Mouse (Mus musculus) CH12.LX (cell line): ENCODE measurements around the gene Adap1. TPM values are rescaled to one million over a fixed set of nuclear protein-coding genes. Genes with fewer than 3 reads are reported as not detected.

ENCODE experiments used
- DNase-seq: peaks from one replicate; pipeline ENCODE4 v3.0.0-alpha.2; 2013; ENCODE audit errors: extremely low read depth
- H3K27ac ChIP-seq: 2 replicates; pipeline ENCODE4 v1.5.1; 2012; ENCODE audit warnings: low read depth, mild to moderate bottlenecking, control low read depth, moderate library complexity; ENCODE audit not compliant: insufficient read depth
- H3K27me3 ChIP-seq: replicated peaks from 2 replicates; pipeline ENCODE3; 2012; ENCODE audit warnings: inconsistent platforms
- H3K36me3 ChIP-seq, 2 experiments: replicated peaks in 1 of 2; 2 replicates each; pipeline versions ENCODE3 to v1.6.1; 2012; ENCODE audit warnings: inconsistent platforms in 1 of 2, low read length in 1 of 2, mild to moderate bottlenecking in 1 of 2, mixed read lengths in 1 of 2, moderate library complexity in 1 of 2; ENCODE audit not compliant: control insufficient read depth in 1 of 2, insufficient read depth in 1 of 2
- H3K4me1 ChIP-seq, 2 experiments: 2 replicates each; pipeline ENCODE4 v1.6.1; 2012; ENCODE audit warnings: inconsistent platforms in 1 of 2, moderate library complexity in 1 of 2; ENCODE audit not compliant: insufficient read depth in 2 of 2, control insufficient read depth in 1 of 2
- H3K4me2 ChIP-seq: 2 replicates; pipeline ENCODE4 v1.6.1; 2012; ENCODE audit warnings: low read depth, mild to moderate bottlenecking, control low read depth; ENCODE audit not compliant: poor library complexity, insufficient read depth, severe bottlenecking
- H3K4me3 ChIP-seq, 3 experiments: fragments of 150-350 bp in 1 of 3; sonication (generic) in 1 of 3; replicated peaks in 1 of 3; 2 replicates each; pipeline versions ENCODE3 to v1.5.1; 2011 to 2012; ENCODE audit warnings: low read depth in 2 of 3, low read length in 2 of 3, mild to moderate bottlenecking in 2 of 3, moderate library complexity in 2 of 3, control low read depth in 1 of 3, improper control_type of control experiment in 1 of 3, inconsistent platforms in 1 of 3, mixed read lengths in 1 of 3; ENCODE audit not compliant: poor library complexity in 1 of 3
- H3K79me2 ChIP-seq: replicated peaks from 2 replicates; pipeline ENCODE4 v1.6.1; 2012; ENCODE audit warnings: mild to moderate bottlenecking, moderate library complexity; ENCODE audit not compliant: control insufficient read depth, poor library complexity, insufficient read depth, severe bottlenecking; ENCODE audit errors: extremely low read depth
- H3K9ac ChIP-seq: 2 replicates; pipeline ENCODE4 v1.6.1; 2012; ENCODE audit warnings: low read depth, mild to moderate bottlenecking, control low read depth, moderate library complexity; ENCODE audit not compliant: insufficient read depth
- H3K9me3 ChIP-seq: replicated peaks from 2 replicates; pipeline ENCODE3; 2012; ENCODE audit warnings: low read length, inconsistent platforms, mixed read lengths
- BHLHE40 ChIP-seq: IDR thresholded peaks from 2 replicates; pipeline ENCODE4 v1.6.1; 2011; ENCODE audit warnings: mild to moderate bottlenecking, low read depth, low read length, improper control_type of control experiment
- CHD2 ChIP-seq: IDR thresholded peaks from 2 replicates; pipeline ENCODE4 v1.6.1; 2011; ENCODE audit warnings: low read length, improper control_type of control experiment
- CTCF ChIP-seq, 2 experiments: IDR thresholded peaks in 1 of 2; conservative IDR thresholded peaks in 1 of 2; 2 replicates each; pipeline ENCODE4 v1.5.1; 2011 to 2012; ENCODE audit warnings: low read depth in 2 of 2, low read length in 2 of 2, improper control_type of control experiment in 1 of 2, inconsistent platforms in 1 of 2, mild to moderate bottlenecking in 1 of 2, moderate library complexity in 1 of 2
- ELF1 ChIP-seq: IDR thresholded peaks from 2 replicates; pipeline ENCODE4 v1.6.1; 2014; ENCODE audit warnings: low read depth, mild to moderate bottlenecking, inconsistent platforms, low read length, improper control_type of control experiment
- EP300 ChIP-seq: IDR thresholded peaks from 2 replicates; pipeline ENCODE4 v1.6.1; 2011; ENCODE audit warnings: low read length, improper control_type of control experiment
- ETS1 ChIP-seq: conservative IDR thresholded peaks from 2 replicates; pipeline ENCODE4 v1.6.1; 2012; ENCODE audit warnings: low read depth, mild to moderate bottlenecking, inconsistent platforms, low read length, improper control_type of control experiment, moderate library complexity
- GABPA ChIP-seq: IDR thresholded peaks from 2 replicates; pipeline ENCODE4 v1.6.1; 2012; ENCODE audit warnings: low read depth, low read length, improper control_type of control experiment, inconsistent platforms; ENCODE audit not compliant: insufficient replicate concordance
- IRF4 ChIP-seq: IDR thresholded peaks from 2 replicates; pipeline ENCODE4 v1.6.1; 2014; ENCODE audit warnings: low read depth, mild to moderate bottlenecking, inconsistent platforms, low read length, improper control_type of control experiment
- JUND ChIP-seq: conservative IDR thresholded peaks from 2 replicates; pipeline ENCODE4 v1.6.1; 2011; ENCODE audit warnings: low read depth, low read length, improper control_type of control experiment
- KAT2A ChIP-seq: IDR thresholded peaks from 2 replicates; pipeline ENCODE4 v1.6.1; 2012; ENCODE audit warnings: low read length, improper control_type of control experiment, inconsistent platforms; ENCODE audit not compliant: insufficient replicate concordance
- MAX ChIP-seq: IDR thresholded peaks from 2 replicates; pipeline ENCODE4 v1.6.1; 2011; ENCODE audit warnings: low read length, improper control_type of control experiment
- MEF2A ChIP-seq: IDR thresholded peaks from 2 replicates; pipeline ENCODE4 v1.6.1; 2014; ENCODE audit warnings: low read depth, mild to moderate bottlenecking, inconsistent platforms, low read length, improper control_type of control experiment, borderline replicate concordance
- MXI1 ChIP-seq: IDR thresholded peaks from 2 replicates; pipeline ENCODE4 v1.6.1; 2011; ENCODE audit warnings: mild to moderate bottlenecking, low read depth, low read length, improper control_type of control experiment
- RAD21 ChIP-seq: IDR thresholded peaks from 2 replicates; pipeline ENCODE4 v1.6.1; 2011; ENCODE audit warnings: low read depth, mild to moderate bottlenecking, low read length, improper control_type of control experiment, moderate library complexity
- RCOR1 ChIP-seq: conservative IDR thresholded peaks from 2 replicates; pipeline ENCODE4 v1.6.1; 2012; ENCODE audit warnings: low read depth, mild to moderate bottlenecking, inconsistent platforms, low read length, improper control_type of control experiment
- SIN3A ChIP-seq: IDR thresholded peaks from 2 replicates; pipeline ENCODE4 v1.6.1; 2012; ENCODE audit warnings: low read length, improper control_type of control experiment, inconsistent platforms
- SMC3 ChIP-seq: IDR thresholded peaks from 2 replicates; pipeline ENCODE4 v1.6.1; 2011; ENCODE audit warnings: low read depth, low read length, improper control_type of control experiment
- TBP ChIP-seq: conservative IDR thresholded peaks from 2 replicates; pipeline ENCODE4 v1.6.1; 2011; ENCODE audit warnings: low read depth, low read length, improper control_type of control experiment
- TCF12 ChIP-seq: IDR thresholded peaks from 2 replicates; pipeline ENCODE4 v1.6.1; 2014; ENCODE audit warnings: low read depth, mild to moderate bottlenecking, inconsistent platforms, low read length, improper control_type of control experiment
- UBTF ChIP-seq: IDR thresholded peaks from 2 replicates; pipeline ENCODE4 v1.6.1; 2012; ENCODE audit warnings: low read depth, mild to moderate bottlenecking, inconsistent platforms, low read length, improper control_type of control experiment, moderate library complexity
- USF1 ChIP-seq: IDR thresholded peaks from 2 replicates; pipeline ENCODE4 v1.6.1; 2014; ENCODE audit warnings: low read depth, mild to moderate bottlenecking, inconsistent platforms, low read length, improper control_type of control experiment
- ZC3H11A ChIP-seq: IDR thresholded peaks from 2 replicates; pipeline ENCODE4 v1.6.1; 2012; ENCODE audit warnings: low read depth, mild to moderate bottlenecking, inconsistent platforms, low read length, improper control_type of control experiment
- ZKSCAN1 ChIP-seq: IDR thresholded peaks from 2 replicates; pipeline ENCODE4 v1.6.1; 2012; ENCODE audit warnings: low read depth, inconsistent platforms, low read length, improper control_type of control experiment, borderline replicate concordance
- ZNF384 ChIP-seq: IDR thresholded peaks from 2 replicates; pipeline ENCODE4 v1.6.1; 2012; ENCODE audit warnings: low read depth, low read length, improper control_type of control experiment, inconsistent platforms
- dilution Hi-C: fragments of 300-500 bp; cut with MboI; formaldehyde crosslinking; loops from 2 replicates; pipeline ENCODE4 v1.14.3; 2020; ENCODE audit warnings: low sequenced_read_pairs; ENCODE audit not compliant: extremely low pct_unique_long_range_greater_than_20kb, extremely low pct_ligation_motif_present
- in situ Hi-C: fragments of 300-500 bp; cut with MboI; formaldehyde crosslinking; loops from 3 replicates; pipeline ENCODE4 v1.14.3; 2019; ENCODE audit warnings: low sequenced_read_pairs, low pct_ligation_motif_present, low pct_unique_long_range_greater_than_20kb, mixed read lengths
- polyA plus RNA-seq: library from polyadenylated mRNA; unstranded; fragments of >175 nt; gene quantifications from 2 replicates; pipeline ENCODE4 v1.2.1, GENCODE M21; 2012; ENCODE audit warnings: low read depth; ENCODE audit not compliant: insufficient read length
- total RNA-seq, 2 experiments: library from RNA; depleted of rRNA; stranded (reverse); fragments of 300-350 nt in 1 of 2; fragments of >200 nt in 1 of 2; gene quantifications; 2 replicates each; pipeline ENCODE4 v1.2.3; 2012 to 2014

Adap1 gene
- total and polyA plus RNA-seq, 3 experiments, result 53.9 to 73.2 (median 70.7) TPM

DNA sequence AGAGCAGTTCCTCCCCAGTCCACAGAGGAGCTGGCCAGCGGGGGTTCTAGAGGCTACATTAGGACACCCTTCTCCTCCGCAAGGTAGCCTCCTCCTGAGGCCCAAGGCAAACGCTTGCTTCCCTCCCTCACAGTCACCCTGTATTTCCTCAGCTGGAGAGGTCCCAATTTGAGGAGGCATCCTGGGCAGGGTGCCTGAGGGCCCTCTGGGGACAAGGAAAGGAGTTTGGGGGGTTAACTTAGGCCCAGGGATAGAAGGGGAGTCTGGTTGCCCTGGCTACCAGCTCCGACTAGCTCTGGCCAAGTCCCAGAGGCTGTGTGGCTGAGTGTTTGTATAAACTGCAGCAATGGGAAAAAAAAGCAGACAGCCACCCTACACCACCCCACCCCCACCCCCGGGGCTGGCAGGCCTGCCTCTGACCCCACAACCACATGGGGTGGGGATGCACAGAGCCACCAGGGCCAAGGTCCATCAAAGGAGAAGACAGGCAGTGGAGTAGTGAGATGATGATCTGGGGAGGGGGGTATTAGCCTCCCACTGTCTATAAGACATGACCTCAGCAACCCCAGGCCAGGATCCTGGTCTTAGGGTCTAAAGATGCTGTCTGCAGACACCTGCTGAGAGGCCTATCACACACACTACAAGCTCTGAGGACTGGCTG, 39.6 kb upstream of the Adap1 start:
- H3K36me3 ChIP-seq, result peaks cover 15 to 55% of the 10 kb centered on the region in 2 experiments
- no peak for TF ChIP-seq ZNF384
- no peak for TF ChIP-seq CHD2
- TF ChIP-seq ELF1, result no peak
- no peak for TF ChIP-seq BHLHE40
- TF ChIP-seq MAX, result no peak
- DNase-seq, result no peak
- no peaks in the 10 kb centered on the region for H3K79me2 ChIP-seq
- H3K27ac ChIP-seq, result no peak overlapping the region
- H3K4me3 ChIP-seq, result no peak overlapping the region
- in situ Hi-C loops (loop anchor here (10.0 to 25.0 kb wide), 2 partner anchors 97 to 320 kb away; partner anchors contain the start of gene 3110082I17Rik), dilution Hi-C loops (no loop called here)
- H3K4me2 ChIP-seq, result no peak overlapping the region
- H3K9me3 ChIP-seq, result no peaks in the 10 kb centered on the region
- H3K4me1 ChIP-seq, result peaks cover 0 to 35% of the 10 kb centered on the region in 2 experiments; a peak in 2 of 4 replicates
- H3K27me3 ChIP-seq, result no peaks in the 10 kb centered on the region
- H3K9ac ChIP-seq, result no peak overlapping the region

DNA sequence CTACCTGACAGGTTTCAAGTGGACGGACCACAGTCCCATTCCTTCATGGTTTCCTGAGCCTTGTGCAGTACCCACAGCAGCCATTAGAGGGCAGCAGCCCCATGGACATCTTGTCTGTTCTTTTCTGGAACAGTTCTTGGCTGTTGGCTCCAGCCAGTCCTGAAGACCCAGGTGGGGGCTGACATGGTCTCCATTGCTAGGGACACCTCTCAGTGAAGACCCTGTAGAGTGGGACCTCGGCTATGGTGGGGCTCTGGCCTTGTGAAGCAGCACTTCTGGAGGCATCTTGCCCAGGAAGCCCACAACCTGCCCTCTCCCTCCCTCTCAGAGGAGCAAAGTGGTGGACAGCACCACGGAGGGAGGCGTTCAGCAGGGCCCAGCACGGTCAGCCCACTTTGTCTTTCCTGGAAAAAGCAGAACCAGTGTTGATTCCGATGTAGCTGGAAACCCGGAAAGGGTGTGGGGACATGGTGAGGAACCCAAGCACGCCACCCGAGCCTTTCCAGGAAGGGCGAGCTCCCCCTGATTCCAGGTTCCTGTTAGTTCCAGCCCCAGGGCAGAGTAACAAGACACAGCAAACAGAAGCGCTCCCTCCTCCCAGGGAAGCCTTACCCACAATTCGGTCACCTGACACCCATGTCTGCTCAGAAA, 39.0 kb upstream of the Adap1 start:
- dilution Hi-C loops, result no loop called here
- Histone ChIP-seq H3K36me3 (peaks cover 15 to 57% of the 10 kb centered on the region in 2 experiments), H3K4me2 (no peak overlapping the region)

DNA sequence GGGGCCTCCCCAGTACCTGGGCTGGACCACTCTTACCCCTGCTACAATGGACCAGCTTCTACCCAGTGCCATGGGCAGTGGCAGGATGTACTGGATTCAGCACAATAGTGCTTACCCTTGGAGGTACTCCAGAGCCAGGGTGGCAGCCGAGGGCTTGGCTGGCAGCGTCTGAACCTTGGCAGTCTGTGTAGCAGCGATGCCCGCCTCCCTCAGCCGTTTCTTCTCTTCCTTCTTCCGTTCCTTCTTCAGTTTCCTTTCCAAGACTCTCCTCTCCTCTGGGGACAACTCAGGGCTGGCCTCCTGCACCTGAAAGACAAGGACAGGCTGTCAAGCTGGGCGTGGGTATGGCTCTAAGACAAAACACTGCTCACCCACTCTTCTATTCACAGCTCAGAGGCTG, 38.4 kb upstream of the Adap1 start:
- no peak overlapping the region for H3K4me2 ChIP-seq
- no peaks in the 10 kb centered on the region for H3K9me3 ChIP-seq
- in situ Hi-C loops (loop anchor here (10.0 to 25.0 kb wide), 2 partner anchors 98 to 321 kb away; partner anchors contain the start of gene 3110082I17Rik), dilution Hi-C loops (no loop called here)
- no peak overlapping the region for H3K27ac ChIP-seq
- H3K36me3 ChIP-seq, result peaks cover 15 to 61% of the 10 kb centered on the region in 2 experiments
- no peak for TF ChIP-seq KAT2A
- TF ChIP-seq TBP, result no peak
- TF ChIP-seq TCF12, result no peak
- no peak for TF ChIP-seq BHLHE40
- no peak for TF ChIP-seq MEF2A
- TF ChIP-seq GABPA, result no peak
- TF ChIP-seq SIN3A, result no peak
- TF ChIP-seq MXI1, result no peak
- no peaks in the 10 kb centered on the region for H3K79me2 ChIP-seq
- no peak overlapping the region for H3K4me3 ChIP-seq
- H3K9ac ChIP-seq, result no peak overlapping the region
- no peak for DNase-seq
- H3K27me3 ChIP-seq, result no peaks in the 10 kb centered on the region
- peaks cover 0 to 32% of the 10 kb centered on the region in 2 experiments; a peak in 2 of 4 replicates for H3K4me1 ChIP-seq

More for the DNA sequence above, 39.0 kb upstream of the Adap1 start:
- H3K4me1 ChIP-seq, result peaks cover 0 to 35% of the 10 kb centered on the region in 2 experiments; a peak in 2 of 4 replicates
- in situ Hi-C loops, result loop anchor here (10.0 to 25.0 kb wide), 2 partner anchors 98 to 320 kb away; partner anchors contain the start of gene 3110082I17Rik
- H3K9me3 ChIP-seq, result no peaks in the 10 kb centered on the region
- H3K4me3 ChIP-seq, result no peak overlapping the region
- H3K27me3 ChIP-seq, result no peaks in the 10 kb centered on the region
- H3K9ac ChIP-seq, result no peak overlapping the region
- no peak overlapping the region for H3K27ac ChIP-seq
- TF ChIP-seq ZKSCAN1, result no peak
- peak; percentile 38 for TF ChIP-seq ZC3H11A
- no peak for TF ChIP-seq ETS1
- TF ChIP-seq KAT2A, result no peak
- peak; percentile 85 for TF ChIP-seq SMC3
- no peak for TF ChIP-seq RCOR1
- no peak for TF ChIP-seq USF1
- TF ChIP-seq EP300, result no peak
- no peak for TF ChIP-seq IRF4
- TF ChIP-seq CTCF (conservative IDR thresholded peaks at IDR 0.05 in 1 of 2, IDR thresholded peaks at IDR 0.05 in 1 of 2; ENCODE audit: low read depth in 2 of 2, low read length in 2 of 2), result peak; percentile 96 to 99
- no peak for TF ChIP-seq UBTF
- peak; percentile 94 for TF ChIP-seq RAD21
- TF ChIP-seq JUND, result no peak
- DNase-seq, result peak; percentile 72
- no peaks in the 10 kb centered on the region for H3K79me2 ChIP-seq
